Mouse (Mus musculus) right cerebral cortex, postnatal 14 days (tissue): Measurements from ENCODE around the gene Rab22a.
"Not testable (repeated sequence)": the region's sequence is repeated elsewhere in the genome, so short reads cannot be mapped to it uniquely, and the experiment has no call there.

Experiments
- DNase-seq: peaks from one replicate; pipeline ENCODE4 v3.0.0; 2022

Rab22a gene

DNA sequence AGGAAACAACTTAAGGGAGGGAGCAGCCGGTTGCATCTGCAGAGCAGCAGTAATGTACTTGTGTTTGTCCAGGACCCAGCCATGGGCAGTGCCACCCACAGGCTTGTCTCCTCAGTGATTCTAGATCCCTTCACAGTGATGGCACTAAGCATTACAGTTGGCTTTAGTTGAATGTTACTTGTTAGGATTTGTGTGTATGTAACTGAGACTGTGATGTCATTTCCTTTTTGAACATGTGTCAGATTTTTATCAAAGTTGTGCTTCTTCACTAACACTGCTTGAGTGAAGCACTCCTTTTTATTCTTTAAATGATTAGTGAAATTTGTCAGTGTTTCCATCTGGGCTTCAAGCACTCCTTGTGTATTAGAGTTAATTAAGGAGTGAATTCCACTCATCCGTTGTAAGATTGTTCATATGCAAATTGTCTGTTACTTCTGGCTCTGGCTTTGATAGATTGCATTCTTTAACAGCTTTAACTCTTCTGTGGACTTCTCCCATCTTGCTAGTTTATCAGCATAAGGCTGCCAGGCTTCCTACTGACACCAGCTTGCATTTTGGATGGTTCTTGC, 12.9 kb downstream of the Rab22a start:
- no peak for DNase-seq

DNA sequence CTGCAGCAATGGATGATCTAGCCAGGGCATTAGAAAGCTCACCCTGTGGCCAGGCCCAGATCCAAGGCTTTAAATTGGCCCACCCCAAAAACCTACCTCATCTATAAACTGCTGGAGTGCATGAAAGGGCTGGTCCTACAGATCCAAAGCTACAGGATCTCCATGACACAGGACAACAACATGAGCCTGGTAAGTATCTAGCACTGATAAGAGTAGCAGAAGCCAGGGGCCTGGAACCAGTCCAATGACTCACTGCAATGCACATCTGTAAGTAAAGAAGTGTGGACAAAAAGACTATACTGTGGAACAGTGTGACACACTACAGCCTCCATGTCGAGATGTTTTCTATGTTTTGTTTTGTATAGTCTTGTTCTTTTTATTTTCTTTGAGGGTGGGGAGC, 13.9 kb downstream of the Rab22a start:
- DNase-seq, result no peak

DNA sequence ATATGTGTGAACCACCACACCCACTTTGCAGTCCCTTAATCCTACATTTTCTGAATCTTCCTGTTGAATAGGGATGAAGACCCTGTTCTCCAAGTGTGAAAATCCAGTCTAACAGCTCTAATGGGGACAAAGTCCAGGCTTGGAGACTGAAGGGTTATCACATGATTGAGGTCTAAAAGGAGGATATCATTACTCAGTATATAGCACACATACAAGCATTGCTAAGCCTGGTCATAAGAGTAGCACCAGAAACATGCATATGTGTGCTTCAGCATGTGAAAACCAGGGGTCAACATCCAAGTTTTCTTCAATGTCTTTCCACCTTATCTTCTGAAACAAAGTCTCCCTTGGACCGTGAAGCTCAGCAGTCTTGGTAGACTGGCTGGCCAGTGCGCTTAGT, 19.0 kb downstream of the Rab22a start:
- DNase-seq, result no peak

DNA sequence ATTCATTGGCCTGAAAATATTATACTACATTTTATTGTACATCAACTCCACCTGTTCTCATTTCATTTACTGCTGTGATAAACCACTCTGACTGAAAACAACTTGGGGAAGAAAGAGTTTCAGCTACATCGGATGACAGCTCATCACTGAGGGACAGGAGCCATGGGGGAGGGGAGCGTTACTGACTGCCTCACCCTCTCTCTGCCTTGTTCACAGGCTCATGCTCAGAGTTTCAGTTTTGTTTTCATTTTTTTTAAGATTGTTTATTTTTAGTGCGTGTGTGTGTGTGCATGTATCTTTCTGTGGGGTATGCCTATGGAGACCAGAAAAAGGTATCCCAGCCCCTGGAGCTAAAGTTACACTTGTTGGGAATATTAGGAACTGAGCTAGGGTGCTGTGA, 19.7 kb downstream of the Rab22a start:
- DNase-seq, result no peak

DNA sequence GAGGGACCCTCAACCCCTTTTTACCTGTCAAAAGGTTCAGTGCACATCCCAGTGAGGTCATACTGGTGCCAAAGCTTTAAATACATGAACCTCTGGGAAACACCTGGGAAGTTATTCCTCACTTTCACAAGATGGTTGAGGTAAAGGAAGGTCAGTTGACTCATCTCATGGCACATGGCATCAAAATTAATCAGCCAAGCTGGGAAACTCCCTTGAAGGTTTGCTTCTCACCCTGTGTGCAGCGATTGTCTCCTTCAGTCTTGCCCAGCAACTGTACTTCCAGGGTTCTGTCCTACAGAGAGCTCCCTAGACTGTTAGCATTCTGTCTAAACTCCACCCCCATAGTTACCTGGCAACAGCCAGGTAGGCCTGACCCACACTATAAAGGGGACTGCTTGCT, 20.6 kb downstream of the Rab22a start:
- no peak for DNase-seq

GRCm38 (mm10) chr2:173682773-173683172, 23.2 kb downstream of the Rab22a start:
- DNase-seq, result no peak

DNA sequence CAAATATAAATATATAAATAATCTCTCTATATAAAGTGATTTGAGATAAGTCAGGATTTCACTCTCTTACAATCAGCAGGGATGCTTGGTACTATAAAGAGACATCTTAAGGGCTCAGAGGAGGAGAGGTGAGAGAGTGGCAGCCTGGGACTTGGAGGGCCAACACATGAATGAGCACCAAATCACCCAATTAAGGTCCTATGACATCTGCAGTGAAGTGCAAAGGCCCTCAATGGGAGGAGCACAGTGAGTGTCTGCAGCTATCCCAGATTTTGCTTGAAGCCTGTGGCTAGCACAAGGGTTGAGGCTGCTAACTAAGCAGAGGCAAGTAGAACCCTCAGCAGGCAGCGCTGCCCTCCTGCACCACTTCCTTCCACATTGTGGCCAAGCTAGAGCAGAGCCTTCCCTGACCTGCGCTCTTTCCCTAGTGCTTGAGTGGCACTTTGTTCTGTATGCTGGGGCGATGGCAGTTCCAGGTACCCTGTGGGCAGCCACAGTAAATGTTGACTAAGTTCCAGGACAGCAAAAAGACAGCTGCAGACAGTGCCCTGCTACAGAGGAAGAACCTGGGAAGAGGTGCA, 26.3 kb downstream of the Rab22a start:
- no peak for DNase-seq

- DNase-seq, result no peak
These were observed 27.8 kb downstream of the Rab22a start for GRCm38 (mm10) chr2:173687363-173687762.

DNA sequence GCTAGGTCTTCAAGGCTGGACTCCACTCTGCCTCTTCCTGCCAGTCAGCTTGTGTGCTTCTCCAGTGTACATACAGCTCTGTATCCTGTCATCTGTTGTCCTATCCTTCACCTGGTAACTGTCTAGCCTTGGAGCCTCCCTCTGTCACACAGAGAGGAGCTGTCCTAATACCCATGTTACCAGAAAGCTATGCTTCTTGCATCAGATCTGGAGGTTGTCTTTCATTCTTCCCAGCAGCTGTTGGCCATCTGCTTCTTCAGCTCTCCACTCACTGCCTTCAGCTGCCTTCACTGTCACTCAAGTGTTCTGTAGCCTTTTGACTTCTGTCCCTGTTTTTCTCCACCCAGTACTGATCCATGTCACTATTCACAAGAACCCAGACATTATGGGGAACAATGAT, 30.3 kb downstream of the Rab22a start:
- no peak for DNase-seq

- DNase-seq, result no peak
These were observed 32.2 kb downstream of the Rab22a start for GRCm38 (mm10) chr2:173691748-173692147.

DNA sequence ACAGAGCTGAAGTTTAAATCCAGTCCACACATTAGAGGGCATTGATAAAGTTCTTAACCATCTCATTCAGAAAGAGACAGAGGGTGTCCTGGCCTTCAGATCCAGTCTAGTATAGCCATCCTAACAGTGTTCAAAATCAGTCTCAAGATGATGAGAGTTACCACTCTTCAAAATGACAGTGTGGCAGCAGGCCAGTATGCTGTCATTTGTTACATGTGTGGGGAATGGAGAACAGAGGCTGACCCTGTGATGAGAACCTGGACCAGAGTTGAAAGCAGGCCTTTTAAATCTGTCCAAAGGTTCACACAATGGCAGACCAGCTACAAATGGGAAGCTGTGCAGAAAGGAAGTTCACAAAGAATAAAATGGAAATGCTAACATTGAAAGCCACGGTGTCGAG, 33.1 kb downstream of the Rab22a start:
- no peak for DNase-seq

GRCm38 (mm10) chr2:173698850-173699249, 39.3 kb downstream of the Rab22a start:
- DNase-seq, result no peak

- peak; percentile 34 for DNase-seq
These were observed 42.7 kb downstream of the Rab22a start for GRCm38 (mm10) chr2:173702096-173702866.

- DNase-seq, result no peak
These were observed 43.3 kb downstream of the Rab22a start for GRCm38 (mm10) chr2:173702867-173703237.

DNA sequence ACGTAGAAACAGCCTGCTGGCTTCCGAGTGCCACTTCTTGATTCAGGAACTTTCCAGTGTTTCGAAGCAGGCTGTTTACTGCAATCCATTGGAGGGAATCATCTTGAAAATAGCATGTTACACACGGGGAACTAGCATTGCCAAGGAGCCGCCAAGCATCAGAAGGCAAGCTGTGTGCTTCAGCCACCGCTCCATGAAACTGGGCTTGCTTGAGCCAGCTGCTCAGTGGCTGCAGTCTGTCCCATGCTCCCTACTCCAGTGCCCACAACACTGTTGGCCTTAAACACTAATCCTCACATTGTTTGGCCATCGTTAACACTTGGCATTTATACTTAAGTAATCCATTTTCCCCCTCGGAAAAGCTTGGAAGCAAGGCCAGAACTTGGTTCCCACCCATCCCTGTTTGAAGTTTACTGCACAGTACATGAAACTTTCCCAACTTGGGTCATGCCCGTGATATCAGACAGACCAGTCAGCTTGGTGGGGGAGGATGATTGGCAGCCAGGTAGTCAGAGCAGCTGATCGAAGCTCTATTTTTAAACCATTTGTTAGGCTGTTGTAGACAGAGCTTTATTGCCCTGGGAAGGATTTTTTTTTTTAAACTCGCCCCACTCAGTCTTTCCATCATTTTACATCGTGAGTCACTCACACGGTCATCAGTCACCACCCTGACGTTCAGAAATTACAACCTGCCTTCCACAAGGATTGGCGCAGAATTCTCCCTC, 46.4 kb downstream of the Rab22a start:
- DNase-seq, result no peak

GRCm38 (mm10) chr2:173707626-173708025, 48.1 kb downstream of the Rab22a start:
- not testable (repeated sequence) for DNase-seq

- no peak for DNase-seq
These were observed 50.6 kb downstream of the Rab22a start for GRCm38 (mm10) chr2:173710193-173710592.

- no peak for DNase-seq
These were observed 53.1 kb downstream of the Rab22a start for GRCm38 (mm10) chr2:173712656-173713055.

GRCm38 (mm10) chr2:173713241-173713640, 53.7 kb downstream of the Rab22a start:
- no peak for DNase-seq

- no peak for DNase-seq
These were observed 55.2 kb downstream of the Rab22a start for GRCm38 (mm10) chr2:173714620-173715218.

GRCm38 (mm10) chr2:173716966-173717365, 57.4 kb downstream of the Rab22a start:
- DNase-seq, result peak; percentile 25

DNA sequence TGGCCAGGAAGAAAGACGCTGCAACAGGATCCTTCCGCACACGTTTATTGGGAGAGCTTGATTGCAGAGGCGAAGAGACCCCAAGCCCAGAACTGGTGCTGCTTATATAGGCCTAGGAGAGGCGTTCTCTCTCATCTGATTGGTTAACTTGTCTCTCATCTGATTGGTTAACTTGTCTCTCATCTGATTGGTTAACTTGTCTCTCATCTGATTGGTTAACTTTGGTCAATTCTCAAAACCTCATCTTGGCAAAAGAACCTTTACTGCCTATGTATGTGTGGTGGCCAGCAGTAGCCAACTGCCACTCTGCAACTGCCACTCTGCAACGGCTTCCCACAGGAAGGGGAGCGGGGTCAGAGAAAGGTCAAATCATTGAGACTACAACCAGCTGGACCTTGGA, 59.6 kb downstream of the Rab22a start, which contains the start of gene 1700010B08Rik:
Gene 1700010B08Rik, plus strand, starts transcription at position 301 of the 400 bp plus-strand sequence.
- not testable (repeated sequence) for DNase-seq

DNA sequence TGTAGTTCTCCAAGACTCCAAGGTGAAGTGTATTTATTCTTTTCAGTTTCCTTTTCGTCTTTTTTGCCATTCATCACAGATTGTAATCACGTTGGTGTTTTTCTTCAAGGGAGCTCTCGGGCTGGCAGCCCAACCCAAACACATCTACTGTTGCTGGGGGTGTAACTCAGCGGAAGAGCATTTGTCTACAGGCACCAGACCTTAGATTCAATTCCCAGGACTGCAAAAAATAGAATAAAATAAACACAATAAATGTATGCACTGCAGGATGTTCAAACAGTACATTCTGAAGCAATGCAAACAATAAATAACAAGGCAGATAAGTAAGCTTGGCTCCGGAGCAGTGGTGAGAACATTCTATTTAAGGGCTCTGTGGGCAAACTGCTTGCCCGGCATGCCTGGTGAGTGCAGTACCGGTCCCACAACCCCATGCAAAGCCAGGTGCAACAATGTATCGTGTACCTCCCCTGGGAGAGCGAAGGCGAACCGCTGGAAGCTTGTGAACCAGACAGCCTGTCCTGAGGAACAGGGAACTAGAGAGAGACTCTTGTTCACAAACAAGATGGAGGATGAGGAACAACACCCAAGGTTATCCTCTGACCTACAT, 62.8 kb downstream of the Rab22a start:
- DNase-seq, result no peak
